Mouse (Mus musculus) G1E (cell line): ENCODE data around the gene Pigt. TPM values are rescaled to one million over a fixed set of nuclear protein-coding genes. Genes with fewer than 3 reads are reported as not detected.

Experiments
- ATAC-seq: 2 replicates; pipeline ENCODE4 v1.8.0; 2016; ENCODE audit warnings: mild to moderate bottlenecking; ENCODE audit not compliant: insufficient number of reproducible peaks, poor library complexity, low FRiP score, severe bottlenecking; ENCODE audit errors: extremely low read depth
- DNase-seq: peaks from one replicate; pipeline ENCODE4 v3.0.0; 2012; ENCODE audit warnings: low spot score
- H3K27me3 ChIP-seq: 2 replicates; pipeline ENCODE4 v1.6.1; 2012; ENCODE audit warnings: mild to moderate bottlenecking, low read length, inconsistent platforms; ENCODE audit not compliant: insufficient read depth
- H3K36me3 ChIP-seq: replicated peaks from 2 replicates; pipeline ENCODE3; 2012; ENCODE audit warnings: mild to moderate bottlenecking, inconsistent platforms
- H3K4me1 ChIP-seq: 2 replicates; pipeline ENCODE4 v1.6.1; 2012; ENCODE audit warnings: low read depth, low read length, inconsistent platforms, mixed read lengths; ENCODE audit not compliant: insufficient read depth
- H3K4me3 ChIP-seq: 2 replicates; pipeline ENCODE4 v1.5.1; 2012; ENCODE audit warnings: low read depth, mild to moderate bottlenecking, inconsistent platforms, low read length, moderate library complexity, mixed read lengths
- H3K9me3 ChIP-seq: replicated peaks from 2 replicates; pipeline ENCODE4 v1.6.1; 2012; ENCODE audit warnings: inconsistent platforms
- CTCF ChIP-seq: IDR thresholded peaks from 2 replicates; pipeline ENCODE4 v1.5.1; 2012; ENCODE audit warnings: low read depth, low read length, inconsistent platforms, mixed read lengths
- GATA1 ChIP-seq: IDR thresholded peaks from 2 replicates; pipeline ENCODE4 v1.6.1; 2012; ENCODE audit warnings: borderline replicate concordance, low read length, inconsistent platforms, mixed read lengths
- GATA2 ChIP-seq: IDR thresholded peaks from 2 replicates; pipeline ENCODE4 v1.6.1; 2012; ENCODE audit warnings: low read depth, low read length, inconsistent platforms, borderline replicate concordance
- POLR2AphosphoS5 ChIP-seq: IDR thresholded peaks from 2 replicates; pipeline ENCODE4 v1.6.1; 2012; ENCODE audit warnings: low read depth, low read length, inconsistent platforms; ENCODE audit not compliant: insufficient replicate concordance
- TAL1 ChIP-seq: conservative IDR thresholded peaks from 2 replicates; pipeline ENCODE4 v1.6.1; 2012; ENCODE audit warnings: low read depth, low read length, inconsistent platforms, mixed read lengths
- polyA plus RNA-seq: library from polyadenylated mRNA; stranded (reverse); fragments of >175 nt; gene quantifications from 2 replicates; pipeline ENCODE4 v1.2.3, GENCODE M21; 2012
- total RNA-seq, 2 experiments: library from RNA; stranded (forward) in 1 of 2; stranded (reverse) in 1 of 2; fragments of 200-1000 nt in 1 of 2; fragments of >200 nt in 1 of 2; fragmentation: Nextera tagmentation in 1 of 2; gene quantifications; 2 replicates each; pipeline ENCODE4 v1.2.3; 2014 to 2017

The Pigt gene
- total and polyA plus RNA-seq, 3 experiments: 23.2 to 81.0 (median 68.5) TPM

DNA sequence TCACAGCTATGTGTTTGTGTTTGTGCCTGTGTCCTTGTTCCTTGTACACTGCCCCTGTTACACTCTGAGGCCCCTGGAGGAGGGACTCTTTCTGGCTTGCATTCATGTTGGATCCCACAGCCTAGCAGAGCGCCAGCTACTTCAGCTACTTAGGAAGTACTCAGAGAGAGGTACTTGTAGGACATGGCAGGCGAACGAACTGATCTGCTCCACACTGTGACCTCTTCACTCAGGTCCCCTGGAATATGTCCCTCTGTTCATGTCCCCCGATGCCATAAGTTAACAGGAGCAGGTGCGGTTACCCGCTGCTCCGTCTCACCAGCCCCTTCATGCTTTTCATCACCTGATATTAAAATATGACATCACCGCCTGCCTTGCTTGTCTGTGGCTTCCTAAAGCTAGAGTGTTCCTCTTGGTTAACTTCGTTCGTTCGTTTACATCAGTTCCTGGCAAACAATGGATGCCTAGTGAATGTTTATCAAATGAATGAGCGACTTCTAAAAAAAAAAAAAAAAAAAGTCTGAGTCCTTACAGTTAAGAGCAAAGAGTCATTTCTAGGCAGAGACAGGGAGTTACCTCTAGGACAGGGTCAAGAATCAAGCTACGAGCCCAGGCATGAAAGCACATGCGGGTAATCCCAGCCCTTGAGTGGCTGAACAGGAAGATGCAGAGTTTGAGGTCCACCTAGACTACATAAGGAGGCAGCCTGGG, 44.1 kb upstream of the Pigt start:
- no peaks in the 10 kb centered on the region for H3K36me3 ChIP-seq
- peaks cover 20% of the 10 kb centered on the region for H3K27me3 ChIP-seq
- DNase-seq (no peak), ATAC-seq (no peak)
- H3K4me3 ChIP-seq: no peak overlapping the region
- H3K9me3 ChIP-seq: no peaks in the 10 kb centered on the region
- no peak for TF ChIP-seq GATA1
- TF ChIP-seq TAL1: no peak
- TF ChIP-seq GATA2: no peak
- TF ChIP-seq POLR2AphosphoS5: no peak
- no peak for TF ChIP-seq CTCF
- H3K4me1 ChIP-seq: no peaks in the 10 kb centered on the region

DNA sequence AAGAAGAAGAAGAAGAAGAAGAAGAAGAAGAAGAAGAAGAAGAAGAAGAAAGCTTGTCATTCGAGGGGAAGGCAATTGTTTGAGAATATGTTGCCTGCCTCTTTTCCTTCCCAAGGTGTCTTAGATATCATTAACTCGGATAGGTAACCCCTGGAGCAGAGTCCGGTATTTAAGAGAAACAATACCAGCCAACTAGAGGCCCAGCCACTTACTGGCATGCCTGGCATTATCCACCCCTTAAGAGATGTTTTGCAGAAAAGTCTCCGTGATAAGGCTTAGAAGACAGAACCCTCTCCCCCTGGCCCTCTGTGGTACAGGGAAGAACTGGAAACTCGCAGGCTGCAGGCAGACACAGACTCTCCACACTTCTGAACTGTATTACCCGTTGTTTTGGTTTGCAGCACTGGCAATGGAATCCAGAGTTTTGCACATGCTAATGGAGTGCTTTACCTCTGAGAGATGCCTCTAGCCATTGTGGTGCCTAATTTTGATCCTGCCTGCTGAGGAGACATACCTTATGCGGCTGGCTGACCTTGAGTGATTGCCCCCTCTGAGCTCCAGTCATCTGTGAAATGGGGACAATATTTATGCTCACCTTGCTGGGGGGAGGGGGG, 43.3 kb upstream of the Pigt start:
- H3K27me3 ChIP-seq: peaks cover 20% of the 10 kb centered on the region
- no peaks in the 10 kb centered on the region for H3K36me3 ChIP-seq
- ATAC-seq (no peak), DNase-seq (no peak)
- no peaks in the 10 kb centered on the region for H3K4me1 ChIP-seq
- no peak overlapping the region for H3K4me3 ChIP-seq
- TF ChIP-seq GATA2: no peak
- no peak for TF ChIP-seq CTCF
- TF ChIP-seq GATA1: no peak
- no peak for TF ChIP-seq TAL1
- no peak for TF ChIP-seq POLR2AphosphoS5
- no peaks in the 10 kb centered on the region for H3K9me3 ChIP-seq

DNA sequence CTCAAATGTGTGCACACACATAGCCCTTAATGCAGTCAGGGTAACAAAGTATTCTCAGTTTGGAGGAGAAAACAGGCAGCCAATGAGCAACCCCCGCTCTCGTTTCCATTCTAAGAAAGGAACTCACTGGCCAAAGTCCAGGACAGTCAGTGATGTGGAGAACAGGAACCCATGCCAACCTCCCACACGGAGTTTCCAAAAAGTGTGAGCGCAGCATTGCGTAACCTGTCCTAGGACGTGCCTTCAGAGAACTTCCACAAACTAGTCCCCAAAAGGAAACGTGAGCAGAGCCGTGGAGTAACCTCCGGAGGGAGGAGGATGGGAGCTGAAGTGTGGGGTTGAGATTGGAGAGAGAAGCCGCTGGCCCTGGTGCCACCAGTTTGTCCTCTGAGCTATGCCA, 42.5 kb upstream of the Pigt start:
- peaks cover 20% of the 10 kb centered on the region for H3K27me3 ChIP-seq
- TF ChIP-seq TAL1 (no peak), GATA2 (no peak), GATA1 (no peak), POLR2AphosphoS5 (no peak), CTCF (no peak)
- H3K36me3 ChIP-seq: no peaks in the 10 kb centered on the region
- no peaks in the 10 kb centered on the region for H3K4me1 ChIP-seq
- H3K4me3 ChIP-seq: no peak overlapping the region
- H3K9me3 ChIP-seq: no peaks in the 10 kb centered on the region
- ATAC-seq (no peak), DNase-seq (no peak)

DNA sequence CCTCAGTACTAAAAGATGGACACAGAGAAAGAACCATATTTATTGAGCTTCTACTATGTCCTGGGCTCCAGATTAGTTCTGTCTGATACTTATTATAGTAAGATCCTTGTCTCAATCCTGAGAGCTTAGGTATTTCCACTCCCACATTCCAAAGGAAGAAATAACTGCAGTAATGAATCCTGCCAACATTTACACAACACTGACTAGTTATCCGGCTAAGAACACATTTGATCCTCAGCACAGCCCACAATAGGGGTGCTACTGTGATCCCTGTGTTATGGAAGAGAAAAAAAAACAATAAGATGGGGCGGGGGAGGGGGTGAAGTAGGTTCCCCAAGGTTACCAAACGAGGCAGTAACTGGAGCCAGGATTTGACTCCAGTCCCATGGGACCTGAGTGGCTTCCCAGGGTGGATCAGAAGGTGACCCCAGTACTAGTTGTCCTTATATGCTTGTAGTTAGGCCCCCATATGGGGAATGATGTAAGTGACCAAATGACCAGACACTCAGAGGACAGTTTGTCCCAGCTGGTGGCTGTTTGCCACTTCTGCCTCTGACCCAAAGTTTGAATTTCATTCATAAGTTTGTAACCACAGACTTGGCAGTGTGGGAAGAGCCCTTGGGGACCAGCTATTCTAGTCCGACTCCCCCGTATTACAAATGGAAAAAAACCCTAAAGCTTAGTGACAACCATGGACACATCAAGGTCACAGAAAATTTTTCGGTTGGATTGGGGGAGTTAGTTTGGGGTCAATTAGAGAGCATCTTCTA, 41.7 kb upstream of the Pigt start:
- H3K9me3 ChIP-seq: no peaks in the 10 kb centered on the region
- no peak for ATAC-seq
- peaks cover 20% of the 10 kb centered on the region for H3K27me3 ChIP-seq

DNA sequence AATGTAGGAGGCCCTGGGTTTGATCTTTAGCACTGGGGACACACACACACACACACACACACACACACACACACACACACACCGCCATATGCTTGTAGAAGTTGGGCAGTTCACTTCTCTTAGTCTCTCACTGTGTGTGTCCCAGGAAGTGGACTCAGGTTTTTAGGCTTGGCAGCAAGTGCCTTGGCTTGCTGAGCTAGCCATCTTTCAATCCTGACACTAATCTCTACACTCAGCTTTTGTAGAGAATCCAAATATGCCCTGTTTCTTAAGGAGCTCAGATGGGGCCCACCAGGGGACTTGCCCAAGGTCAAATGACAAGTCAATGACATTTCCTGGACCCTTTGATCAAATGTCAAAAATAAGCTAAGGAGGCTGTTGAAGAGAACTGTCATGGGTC, 40.9 kb upstream of the Pigt start:
- no peak for ATAC-seq

More for the DNA sequence above, 41.7 kb upstream of the Pigt start:
- no peak for DNase-seq
- TF ChIP-seq POLR2AphosphoS5 (no peak), GATA2 (no peak), GATA1 (no peak), CTCF (no peak), TAL1 (no peak)
- Histone ChIP-seq H3K4me3 (no peak overlapping the region), H3K4me1 (no peaks in the 10 kb centered on the region), H3K36me3 (no peaks in the 10 kb centered on the region)

DNA sequence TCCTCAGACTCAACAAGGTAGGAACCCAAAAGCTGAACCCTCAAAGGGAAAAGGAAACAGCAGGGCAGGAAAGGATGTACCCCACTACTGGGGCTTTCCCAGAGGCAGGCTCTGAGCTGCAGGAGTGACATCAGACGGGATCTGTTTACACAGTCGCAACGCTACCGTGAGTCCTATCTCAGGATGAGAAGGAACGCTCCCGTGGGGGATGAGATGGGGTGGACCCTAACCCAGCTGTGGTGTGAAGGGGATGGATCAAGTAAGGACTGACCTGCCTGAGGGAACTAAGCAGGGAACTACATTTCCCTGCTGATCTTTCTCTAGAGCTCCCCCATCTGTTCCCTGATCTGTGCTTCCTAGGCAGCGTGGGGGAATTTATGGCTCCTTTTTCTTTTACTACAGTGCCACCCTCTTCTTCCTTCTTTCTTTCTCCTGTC, 40.4 kb upstream of the Pigt start, which contains the start of gene Sys1:
TSS of gene Sys1 (plus strand) at position 101 of the 437 bp plus-strand sequence.
- DNase-seq (no peak), ATAC-seq (no peak)
- H3K4me1 ChIP-seq: peaks cover 3% of the 10 kb centered on the region
- no peak for TF ChIP-seq CTCF
- TF ChIP-seq POLR2AphosphoS5: no peak
- no peak for TF ChIP-seq GATA1
- no peak for TF ChIP-seq GATA2
- TF ChIP-seq TAL1: no peak
- peaks cover 20% of the 10 kb centered on the region for H3K27me3 ChIP-seq
- H3K9me3 ChIP-seq: no peaks in the 10 kb centered on the region
- no peaks in the 10 kb centered on the region for H3K36me3 ChIP-seq
- no peak within 1 kb of the TSS for H3K4me3 ChIP-seq

More for the DNA sequence above, 40.9 kb upstream of the Pigt start:
- TF ChIP-seq GATA1 (no peak), GATA2 (no peak), POLR2AphosphoS5 (no peak), TAL1 (no peak), CTCF (no peak)
- Histone ChIP-seq H3K36me3 (no peaks in the 10 kb centered on the region), H3K4me1 (no peaks in the 10 kb centered on the region), H3K4me3 (no peak overlapping the region), H3K27me3 (peaks cover 20% of the 10 kb centered on the region), H3K9me3 (no peaks in the 10 kb centered on the region)
- DNase-seq: no peak
